In genomic region chr9:72661895-72662661, GRCm38 (mm10) we compare ENCODE assay signal across 8 mouse cellular contexts. TPM values are rescaled to one million over a fixed set of nuclear protein-coding genes. Genes with fewer than 3 reads are reported as not detected.
DNase-seq lines count a peak whose midpoint lies in the region; ATAC-seq and TF ChIP-seq lines count a peak whose summit lies in the region.

Nedd4 (plus strand) TSS chr9:72662346.

- TF ChIP-seq CTCF in hindbrain, postnatal 0 days (IDR thresholded peaks at IDR 0.05; ENCODE audit: low read depth) = peak; percentile 37
- TF ChIP-seq CTCF in left cerebral cortex, adult 2 months (IDR thresholded peaks at IDR 0.05) = no peak; the same call in 1 of the 2 replicates

- intact Hi-C loops in left cerebral cortex, adult 2 months (cut with DNase I) = loop anchor here (5.0 kb wide), 1 partner anchor 130 kb away; the partner anchor contains the start of gene Rfx7

- H3K27me3 ChIP-seq in hindbrain, postnatal 0 days (ENCODE audit: insufficient read depth, low read length) = no peaks in the 10 kb centered on the region

- H3K9me3 ChIP-seq in hindbrain, postnatal 0 days (ENCODE audit: low read length) = no peaks in the 10 kb centered on the region

- no peaks in the 10 kb centered on the region for H3K36me3 ChIP-seq in hindbrain, postnatal 0 days (ENCODE audit: insufficient read depth, low read length)

- H3K4me3 ChIP-seq in hindbrain, postnatal 0 days (ENCODE audit: low read length) = peak within 1 kb of the TSS; percentile 78
- H3K4me3 ChIP-seq in left cerebral cortex, adult 2 months = peak within 1 kb of the TSS; percentile 84

- peak within 1 kb of the TSS; percentile 100 for H3K9ac ChIP-seq in hindbrain, postnatal 0 days (replicated peaks; ENCODE audit: low read length)

- peak; percentile 51 for ATAC-seq in common myeloid progenitor, adult 5-6 weeks (replicated peaks; ENCODE audit: low read depth, poor library complexity, severe bottlenecking)
- peak; percentile 91 for ATAC-seq in hindbrain, postnatal 0 days
- ATAC-seq in megakaryocyte, adult 5-6 weeks (ENCODE audit: poor library complexity, severe bottlenecking) = peak; percentile 57

- peak within 1 kb of the TSS; percentile 100 for H3K27ac ChIP-seq in hindbrain, postnatal 0 days
- H3K27ac ChIP-seq in left cerebral cortex, adult 2 months = peak within 1 kb of the TSS; percentile 98

- WGBS in hindbrain, postnatal 0 days = under 1% methylated on average over 61 of the region's 83 CpGs

- H3K4me2 ChIP-seq in hindbrain, postnatal 0 days (ENCODE audit: low read depth, low read length) = peak within 1 kb of the TSS; percentile 78

- peaks cover 16% of the 10 kb centered on the region for H3K4me1 ChIP-seq in hindbrain, postnatal 0 days (ENCODE audit: insufficient read depth, low read length)

- peak; percentile 92 for DNase-seq in adipocyte (ENCODE audit: low spot score)
- peak; percentile 90 to 95 for DNase-seq in gastrocnemius, adult 8-10 months (ENCODE audit: low spot score in 2 of 2)
- DNase-seq in hindbrain, postnatal 0 days (ENCODE audit: low spot score) = peak; percentile 98
- peak; percentile 95 to 97 for DNase-seq in left cerebral cortex, adult 2 months (ENCODE audit: extremely low spot score in 1 of 2, low spot score in 2 of 2)
- peak; percentile 92 to 93 for DNase-seq in right cerebral cortex, adult 2 months (ENCODE audit: low spot score in 2 of 2)
- DNase-seq in urinary bladder, postnatal 10 days (ENCODE audit: low spot score) = peak; percentile 86

RNA-seq across cellular contexts. Expression of gene Nedd4, which starts in this region (rescaled TPM):
- 328 and 339 TPM in 2 replicates for total RNA-seq in common myeloid progenitor, adult 5-6 weeks (2017)
- 100 to 1,000 TPM; 286 to 317 (median 309) TPM for total RNA-seq in gastrocnemius, adult 8-10 months (2022)
- 393 and 416 TPM in 2 replicates for total RNA-seq in hindbrain, postnatal 0 days (2014; rRNA removed)
- polyA plus RNA-seq in hindbrain, postnatal 0 days (2015; fragmentation: Nextera tagmentation; extraction: Ambion mirVana) = 340 and 356 TPM in 2 replicates
- total RNA-seq in left cerebral cortex, adult 2 months (2021) = 100 to 1,000 TPM; 268 to 283 TPM
- 36.7 and 38.0 TPM in 2 replicates for total RNA-seq in megakaryocyte, adult 5-6 weeks (2015)
- 47.0 and 68.7 TPM in 2 replicates for total RNA-seq in megakaryocyte, adult 5-6 weeks (2017)

Comparison
In these comparisons a context has a peak if more than half of its experiments do, and no peak if none do; other contexts are left out.
1. Peak in every context shown above with its lines: DNase-seq, ATAC-seq, H3K4me3 ChIP-seq and H3K27ac ChIP-seq.